Comparison of ENCODE assay signal across 18 mouse cellular contexts in genomic region chr7:81847777-81848176, GRCm38 (mm10). TPM values are rescaled to one million over a fixed set of nuclear protein-coding genes. Genes with fewer than 3 reads are reported as not detected.
DNase-seq lines count a peak whose midpoint lies in the region.
"Had no signal": no experiment of that assay in that cellular context is flagged by ENCODE, and none has a peak within 500 bp of the region (broad histone marks: within the 10 kb centered on the region; RNA-seq: fewer than 3 reads in every experiment).

No protein-coding gene starts in this region.

- intact Hi-C loops in left cerebral cortex, postnatal 4 days (cut with DNase I), result no loop called here
- intact Hi-C loops in left cerebral cortex, postnatal 36 days (cut with DNase I), result no loop called here

- DNase-seq in left cerebral cortex, postnatal 4 days, result peak; percentile 55
- no peak for DNase-seq in left cerebral cortex, postnatal 36 days (ENCODE audit: low spot score in 2 of 2)
- DNase-seq in cerebellum, adult 8-10 months, result peak; percentile 25
- DNase-seq in cerebellum, postnatal 25 days, result peak; percentile 37 to 51
- peak; percentile 72 for DNase-seq in retina, embryonic 14.5 days (ENCODE audit: low spot score)
- no peak for DNase-seq in spleen, postnatal 14 days (ENCODE audit: low spot score in 2 of 2)
- DNase-seq in embryo, embryonic 10.5 days (ENCODE audit: low spot score), result no peak
- DNase-seq: adrenal gland, postnatal 36 days; kidney, adult 18-20 months; kidney, postnatal 10 days; layer of hippocampus, adult 9-11 months; lung, adult 18-20 months; lung, postnatal 4 days; right cerebral cortex, postnatal 14 days had no signal

RNA-seq across cellular contexts. Expression of gene Gm10160, which starts 7.8 kb away (rescaled TPM):
- not detected for total RNA-seq in left cerebral cortex, postnatal 4 days (2021)
- not detected for total RNA-seq in left cerebral cortex, postnatal 36 days (2021)
- total RNA-seq: adrenal gland, postnatal 36 days; ES-E14; heart, postnatal 25 days; left cerebral cortex, postnatal 10 days; liver, adult 2 months had no signal

RNA-seq across cellular contexts. Expression of gene Tm6sf1, which starts 11.0 kb away (rescaled TPM):
- 10 to 100 TPM; 13.9 to 14.1 TPM for total RNA-seq in left cerebral cortex, postnatal 4 days (2021)
- total RNA-seq in left cerebral cortex, postnatal 36 days (2021), result 10 to 100 TPM; 28.4 to 36.9 TPM

RNA-seq across cellular contexts. Expression of gene Btbd1, which starts 18.5 kb away (rescaled TPM):
- 100 to 1,000 TPM; 130 to 133 TPM for total RNA-seq in left cerebral cortex, postnatal 4 days (2021)
- 100 to 1,000 TPM; 113 to 124 TPM for total RNA-seq in left cerebral cortex, postnatal 36 days (2021)

RNA-seq across cellular contexts. Expression of gene 3110040N11Rik, which starts 58.5 kb away (rescaled TPM):
- total RNA-seq in left cerebral cortex, postnatal 4 days (2021), result 10 to 100 TPM; 41.1 to 49.1 TPM
- total RNA-seq in left cerebral cortex, postnatal 36 days (2021), result 10 to 100 TPM; 22.3 to 27.0 TPM

Comparison
In these comparisons a context has a peak if more than half of its experiments do, and no peak if none do; other contexts are left out.
1. DNase-seq: peak in left cerebral cortex, postnatal 4 days (single experiment), cerebellum, adult 8-10 months (single experiment), cerebellum, postnatal 25 days (2 of 2) and retina, embryonic 14.5 days (single experiment); none in left cerebral cortex, postnatal 36 days (0 of 2), spleen, postnatal 14 days (0 of 2) and embryo, embryonic 10.5 days (single experiment).